Mouse (Mus musculus): ENCODE measurements around the gene Plcxd3.

Gene Plcxd3

GRCm38 (mm10) chr15:4375423-4376220, at the start of gene Plcxd3:
TSS of gene Plcxd3 (plus strand) at chr15:4375491.
- peak in 1 of 2 experiments; percentile 24 for DNase-seq (ENCODE audit: low spot score in 2 of 2)

- DNase-seq (ENCODE audit: low spot score in 2 of 2) = no peak
These were observed 43.4 kb upstream of the Plcxd3 start for GRCm38 (mm10) chr15:4331867-4332266.

GRCm38 (mm10) chr15:4341620-4342019, 33.7 kb upstream of the Plcxd3 start:
- no peak for DNase-seq (ENCODE audit: low spot score in 2 of 2)

- no peak for DNase-seq (ENCODE audit: low spot score in 2 of 2)
These were observed 26.3 kb upstream of the Plcxd3 start for GRCm38 (mm10) chr15:4348816-4349553.

- no peak for DNase-seq (ENCODE audit: low spot score in 2 of 2)
These were observed 18.9 kb upstream of the Plcxd3 start for GRCm38 (mm10) chr15:4356397-4356796.

GRCm38 (mm10) chr15:4357706-4358105, 17.6 kb upstream of the Plcxd3 start:
- DNase-seq (ENCODE audit: low spot score in 2 of 2) = no peak

- no peak for DNase-seq (ENCODE audit: low spot score in 2 of 2)
These were observed 7.5 kb upstream of the Plcxd3 start for GRCm38 (mm10) chr15:4367801-4368200.

- DNase-seq (ENCODE audit: low spot score in 2 of 2) = no peak
These were observed 769 bp upstream of the Plcxd3 start for GRCm38 (mm10) chr15:4374453-4374990.

GRCm38 (mm10) chr15:4375031-4375422, 264 bp upstream of the Plcxd3 start:
- DNase-seq (ENCODE audit: low spot score in 2 of 2) = no peak

- no peak for DNase-seq (ENCODE audit: low spot score in 2 of 2)
These were observed 935 bp downstream of the Plcxd3 start for GRCm38 (mm10) chr15:4376221-4376631.

- no peak for DNase-seq (ENCODE audit: low spot score in 2 of 2)
These were observed 3.5 kb downstream of the Plcxd3 start for GRCm38 (mm10) chr15:4378766-4379165.

- DNase-seq (ENCODE audit: low spot score in 2 of 2) = no peak
These were observed 12.5 kb downstream of the Plcxd3 start for GRCm38 (mm10) chr15:4387774-4388173.

GRCm38 (mm10) chr15:4400096-4400495, 24.8 kb downstream of the Plcxd3 start:
- no peak for DNase-seq (ENCODE audit: low spot score in 2 of 2)

GRCm38 (mm10) chr15:4411333-4411732, 36.0 kb downstream of the Plcxd3 start:
- no peak for DNase-seq (ENCODE audit: low spot score in 2 of 2)

- no peak for DNase-seq (ENCODE audit: low spot score in 2 of 2)
These were observed 64.8 kb downstream of the Plcxd3 start for GRCm38 (mm10) chr15:4440081-4440480.

GRCm38 (mm10) chr15:4496182-4496581, 120.9 kb downstream of the Plcxd3 start:
- DNase-seq (ENCODE audit: low spot score in 2 of 2) = no peak

GRCm38 (mm10) chr15:4496984-4497383, 121.7 kb downstream of the Plcxd3 start:
- DNase-seq (ENCODE audit: low spot score in 2 of 2) = no peak

- no peak for DNase-seq (ENCODE audit: low spot score in 2 of 2)
These were observed 122.7 kb downstream of the Plcxd3 start for GRCm38 (mm10) chr15:4498036-4498435.

- DNase-seq (ENCODE audit: low spot score in 2 of 2) = no peak
These were observed 128.1 kb downstream of the Plcxd3 start for GRCm38 (mm10) chr15:4503366-4503765.

- DNase-seq (ENCODE audit: low spot score in 2 of 2) = no peak
These were observed 128.5 kb downstream of the Plcxd3 start for GRCm38 (mm10) chr15:4503826-4504225.

- no peak for DNase-seq (ENCODE audit: low spot score in 2 of 2)
These were observed 139.4 kb downstream of the Plcxd3 start for GRCm38 (mm10) chr15:4514724-4515123.

- no peak for DNase-seq (ENCODE audit: low spot score in 2 of 2)
These were observed 149.3 kb downstream of the Plcxd3 start for GRCm38 (mm10) chr15:4524598-4524997.

- DNase-seq (ENCODE audit: low spot score in 2 of 2) = no peak
These were observed 158.4 kb downstream of the Plcxd3 start for GRCm38 (mm10) chr15:4533700-4534099.
